8 mouse cellular contexts compared by ENCODE assay signal in genomic region chr11:43766922-43767648, GRCm38 (mm10). TPM values are rescaled to one million over a fixed set of nuclear protein-coding genes. Genes with fewer than 3 reads are reported as not detected.
DNase-seq lines count a peak whose midpoint lies in the region; ATAC-seq and TF ChIP-seq lines count a peak whose summit lies in the region.

No protein-coding gene starts in this region.

- H3K4me1 ChIP-seq in bone marrow, adult 2 months (ENCODE audit: control insufficient read depth, insufficient read depth, low read length), result no peaks in the 10 kb centered on the region; the same call in none of the 2 replicates
- H3K4me1 ChIP-seq in embryonic facial prominence, embryonic 15.5 days, result peaks cover 9% of the 10 kb centered on the region
- H3K4me1 ChIP-seq in kidney, embryonic 14.5 days (ENCODE audit: control insufficient read depth, insufficient read depth, low read length), result no peaks in the 10 kb centered on the region
- H3K4me1 ChIP-seq in limb, embryonic 14.5 days (ENCODE audit: control insufficient read depth, insufficient read depth, low read length), result peaks cover 2% of the 10 kb centered on the region; the same call in 1 of the 2 replicates
- H3K4me1 ChIP-seq in midbrain, embryonic 16.5 days (ENCODE audit: control insufficient read depth, insufficient read depth, low read length), result no peaks in the 10 kb centered on the region

- H3K36me3 ChIP-seq in embryonic facial prominence, embryonic 15.5 days, result no peaks in the 10 kb centered on the region
- no peaks in the 10 kb centered on the region for H3K36me3 ChIP-seq in kidney, embryonic 14.5 days (ENCODE audit: control insufficient read depth, insufficient read depth, low read length)
- H3K36me3 ChIP-seq in limb, embryonic 14.5 days (ENCODE audit: control insufficient read depth, insufficient read depth, low read length), result no peaks in the 10 kb centered on the region
- no peaks in the 10 kb centered on the region for H3K36me3 ChIP-seq in midbrain, embryonic 16.5 days (ENCODE audit: control insufficient read depth, insufficient read depth, low read length)

- WGBS in bone marrow, adult 2 months, result 2% methylated on average over 37 of the region's 37 CpGs
- 5% methylated on average over 37 of the region's 37 CpGs for WGBS in embryonic facial prominence, embryonic 15.5 days
- 4% methylated on average over 37 of the region's 37 CpGs for WGBS in kidney, embryonic 14.5 days
- 5% methylated on average over 36 of the region's 37 CpGs for WGBS in limb, embryonic 14.5 days
- WGBS in midbrain, embryonic 16.5 days, result 6% methylated on average over 37 of the region's 37 CpGs

- H3K27me3 ChIP-seq in embryonic facial prominence, embryonic 15.5 days, result peaks cover 13% of the 10 kb centered on the region
- no peaks in the 10 kb centered on the region for H3K27me3 ChIP-seq in kidney, embryonic 14.5 days (ENCODE audit: control insufficient read depth, insufficient read depth, low read length)
- no peaks in the 10 kb centered on the region for H3K27me3 ChIP-seq in limb, embryonic 14.5 days (ENCODE audit: control insufficient read depth, insufficient read depth, low read length)
- peaks cover 3% of the 10 kb centered on the region; the same call in 1 of the 2 replicates for H3K27me3 ChIP-seq in midbrain, embryonic 16.5 days (ENCODE audit: control insufficient read depth, insufficient read depth, low read depth, low read length)

- H3K4me3 ChIP-seq in bone marrow, adult 2 months (replicated peaks; ENCODE audit: control insufficient read depth, low read depth, low read length), result peak overlapping the region; percentile 14
- peak overlapping the region; percentile 52 for H3K4me3 ChIP-seq in embryonic facial prominence, embryonic 15.5 days (replicated peaks)
- peak overlapping the region; percentile 45 for H3K4me3 ChIP-seq in kidney, embryonic 14.5 days (ENCODE audit: low read length)
- H3K4me3 ChIP-seq in limb, embryonic 14.5 days (replicated peaks; ENCODE audit: low read length), result peak overlapping the region; percentile 43
- H3K4me3 ChIP-seq in midbrain, embryonic 16.5 days (ENCODE audit: low read depth, low read length), result peak overlapping the region; percentile 47

- H3K4me2 ChIP-seq in embryonic facial prominence, embryonic 15.5 days (replicated peaks), result peak overlapping the region; percentile 89
- peak overlapping the region; percentile 74 for H3K4me2 ChIP-seq in kidney, embryonic 14.5 days (replicated peaks; ENCODE audit: low read depth, low read length)
- peak overlapping the region; percentile 62 for H3K4me2 ChIP-seq in limb, embryonic 14.5 days (replicated peaks; ENCODE audit: low read depth, low read length, severe bottlenecking)
- H3K4me2 ChIP-seq in midbrain, embryonic 16.5 days (ENCODE audit: low read length), result peak overlapping the region; percentile 58

- ATAC-seq in embryonic facial prominence, embryonic 15.5 days (ENCODE audit: insufficient number of reproducible peaks, low FRiP score, low TSS enrichment, low read depth), result peak; percentile 57; the same call in 1 of the 2 replicates
- ATAC-seq in kidney, embryonic 14.5 days (ENCODE audit: low FRiP score, low TSS enrichment), result peak; percentile 82
- ATAC-seq in limb, embryonic 14.5 days (ENCODE audit: low FRiP score, low read depth), result peak; percentile 88
- peak; percentile 97 for ATAC-seq in midbrain, embryonic 16.5 days

- no peak overlapping the region for H3K9ac ChIP-seq in embryonic facial prominence, embryonic 15.5 days
- H3K9ac ChIP-seq in kidney, embryonic 14.5 days (ENCODE audit: low read depth, low read length), result peak overlapping the region; percentile 42; the same call in 1 of the 2 replicates
- peak overlapping the region; percentile 38; the same call in 1 of the 2 replicates for H3K9ac ChIP-seq in limb, embryonic 14.5 days (ENCODE audit: low read depth, low read length, severe bottlenecking)
- peak overlapping the region; percentile 57 for H3K9ac ChIP-seq in midbrain, embryonic 16.5 days (ENCODE audit: low read depth, low read length)

- no peak for TF ChIP-seq POLR2A in bone marrow, adult 2 months (IDR thresholded peaks at IDR 0.05; ENCODE audit: borderline replicate concordance, control insufficient read depth, low read depth, low read length)
- TF ChIP-seq POLR2A in limb, embryonic 14.5 days (IDR thresholded peaks at IDR 0.05; ENCODE audit: borderline replicate concordance, extremely low read depth, insufficient read depth, insufficient read length), result no peak

- peak; percentile 84 for TF ChIP-seq CTCF in bone marrow, adult 2 months (IDR thresholded peaks at IDR 0.05; ENCODE audit: control insufficient read depth, insufficient read depth, low read length)

- no peak overlapping the region for H3K27ac ChIP-seq in bone marrow, adult 2 months (ENCODE audit: control insufficient read depth, insufficient read depth, low read depth, low read length, poor library complexity)
- no peak overlapping the region for H3K27ac ChIP-seq in embryonic facial prominence, embryonic 15.5 days (replicated peaks)
- no peak overlapping the region for H3K27ac ChIP-seq in kidney, embryonic 14.5 days (ENCODE audit: low read depth, low read length)
- no peak overlapping the region for H3K27ac ChIP-seq in limb, embryonic 14.5 days (replicated peaks; ENCODE audit: low read depth, low read length)
- H3K27ac ChIP-seq in midbrain, embryonic 16.5 days (ENCODE audit: low read length), result no peak overlapping the region

- peak; percentile 84 for DNase-seq in B cell, adult 2 months
- DNase-seq in heart, adult 9 months (ENCODE audit: low spot score in 2 of 2), result peak; percentile 25 to 56
- DNase-seq in limb, embryonic 14.5 days (ENCODE audit: low spot score), result peak; percentile 90
- DNase-seq in spleen, postnatal 14 days (ENCODE audit: low spot score in 2 of 2), result peak; percentile 34 to 58

- no peaks in the 10 kb centered on the region for H3K9me3 ChIP-seq in embryonic facial prominence, embryonic 15.5 days (replicated peaks)
- H3K9me3 ChIP-seq in kidney, embryonic 14.5 days (ENCODE audit: control insufficient read depth, low read length), result no peaks in the 10 kb centered on the region
- no peaks in the 10 kb centered on the region for H3K9me3 ChIP-seq in limb, embryonic 14.5 days (ENCODE audit: control insufficient read depth, low read length)
- no peaks in the 10 kb centered on the region for H3K9me3 ChIP-seq in midbrain, embryonic 16.5 days (replicated peaks; ENCODE audit: control insufficient read depth, low read length, poor library complexity, severe bottlenecking)

RNA-seq across cellular contexts. Expression of gene Ttc1, which starts 19.3 kb away (rescaled TPM):
- polyA plus RNA-seq in bone marrow, adult 2 months (2011; ENCODE audit: insufficient read depth, insufficient read length, low replicate concordance, missing spikeins), result 23.6 and 26.4 TPM in 2 replicates
- 60.5 and 64.5 TPM in 2 replicates for polyA plus RNA-seq in embryonic facial prominence, embryonic 15.5 days (2015; fragmentation: Nextera tagmentation; extraction: Ambion mirVana)
- 79.2 and 82.2 TPM in 2 replicates for polyA plus RNA-seq in kidney, embryonic 14.5 days (2014; fragmentation: Nextera tagmentation; extraction: Ambion mirVana)
- 28.6 and 40.8 TPM in 2 replicates for polyA plus RNA-seq in limb, embryonic 14.5 days (2012; rRNA removed)
- polyA plus RNA-seq in limb, embryonic 14.5 days (2014; fragmentation: Nextera tagmentation; extraction: Ambion mirVana), result 61.1 and 66.3 TPM in 2 replicates
- polyA plus RNA-seq in midbrain, embryonic 16.5 days (2015; fragmentation: Nextera tagmentation; extraction: Ambion mirVana), result 72.0 and 79.3 TPM in 2 replicates
